Mouse (Mus musculus) cortical plate, adult 2 months (tissue): ENCODE data around the gene Gm9922.

ENCODE experiments used
- CTCF ChIP-seq: fragments of 200-500 bp; IDR thresholded peaks from 2 replicates; pipeline ENCODE4 v1.5.1; 2011; ENCODE audit warnings: mild to moderate bottlenecking, control low read depth, low read length; ENCODE audit not compliant: insufficient read depth; ENCODE audit errors: extremely low read depth
- POLR2A ChIP-seq: fragments of 200-500 bp; IDR thresholded peaks from 2 replicates; pipeline ENCODE4 v1.6.1; 2011; ENCODE audit warnings: mild to moderate bottlenecking, low read length, control low read depth; ENCODE audit not compliant: insufficient read depth; ENCODE audit errors: extremely low read depth

DNA sequence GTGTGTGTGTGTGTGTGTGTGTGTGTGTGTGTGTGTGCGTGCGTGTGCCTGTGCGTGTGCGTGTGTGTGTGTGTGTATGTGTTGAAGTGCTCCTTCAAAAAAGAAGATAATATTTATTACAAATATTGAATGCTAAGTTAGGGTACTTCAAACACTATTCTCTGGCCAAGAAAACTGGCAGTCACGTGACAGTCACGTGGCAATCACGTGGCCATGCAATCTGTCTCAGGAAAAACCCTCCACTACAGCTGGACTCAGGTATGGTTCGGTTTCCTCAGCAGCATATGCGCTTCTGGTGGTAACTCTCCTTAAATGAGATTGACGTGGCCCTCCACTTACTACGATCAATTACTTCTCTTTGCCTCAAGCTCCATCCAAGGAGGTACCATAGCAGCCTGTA is 18.2 kb upstream of the Gm9922 start:
- TF ChIP-seq CTCF (no peak), POLR2A (no peak)
